Mouse (Mus musculus) liver, adult 2 months (tissue): Measurements from ENCODE around the gene Sytl2. TPM values are rescaled to one million over a fixed set of nuclear protein-coding genes. Genes with fewer than 3 reads are reported as not detected.

Source experiments
- DNase-seq: peaks from one replicate; pipeline ENCODE4 v3.0.0-alpha.2; 2011; ENCODE audit warnings: low read depth, low spot score; ENCODE audit errors: extremely low read depth
- H3K27ac ChIP-seq: fragments of 200-500 bp; replicated peaks from 2 replicates; pipeline ENCODE4 v1.5.1; 2012; ENCODE audit warnings: low read depth, mild to moderate bottlenecking, control low read depth, inconsistent platforms, low read length; ENCODE audit not compliant: insufficient read depth
- H3K27me3 ChIP-seq: fragments of 200-500 bp; 2 replicates; pipeline ENCODE4 v1.6.1; 2012; ENCODE audit warnings: mild to moderate bottlenecking, moderate library complexity, low read length, inconsistent platforms; ENCODE audit not compliant: control insufficient read depth, insufficient read depth
- H3K36me3 ChIP-seq: fragments of 200-500 bp; 2 replicates; pipeline ENCODE4 v1.6.1; 2012; ENCODE audit warnings: low read length, inconsistent platforms; ENCODE audit not compliant: control insufficient read depth, insufficient read depth
- H3K4me1 ChIP-seq: fragments of 200-500 bp; 2 replicates; pipeline ENCODE4 v1.6.1; 2011; ENCODE audit warnings: low read length; ENCODE audit not compliant: control insufficient read depth, insufficient read depth
- H3K4me3 ChIP-seq: fragments of 200-500 bp; 2 replicates; pipeline ENCODE4 v1.5.1; 2011; ENCODE audit warnings: low read depth, mild to moderate bottlenecking, control low read depth, low read length, moderate library complexity; ENCODE audit not compliant: insufficient read depth
- H3K79me2 ChIP-seq: fragments of 200-500 bp; 2 replicates; pipeline ENCODE4 v1.6.1; 2012; ENCODE audit warnings: inconsistent platforms, mild to moderate bottlenecking, low read length, moderate library complexity; ENCODE audit not compliant: control insufficient read depth, insufficient read depth
- H3K9ac ChIP-seq: fragments of 200-500 bp; 2 replicates; pipeline ENCODE4 v1.6.1; 2012; ENCODE audit warnings: low read depth, mild to moderate bottlenecking, control low read depth, inconsistent platforms, low read length
- CTCF ChIP-seq: fragments of 200-500 bp; IDR thresholded peaks from 2 replicates; pipeline ENCODE4 v1.5.1; 2011; ENCODE audit warnings: low read depth, low read length, control low read depth
- POLR2A ChIP-seq: fragments of 200-500 bp; IDR thresholded peaks from 2 replicates; pipeline ENCODE4 v1.6.1; 2011; ENCODE audit warnings: low read length, control low read depth; ENCODE audit not compliant: insufficient read depth; ENCODE audit errors: extremely low read depth
- WGBS: fragments of 180-500 bp; shearing (Covaris S2); methylation state at CpG from one replicate; pipeline ENCODE4 v1.1.7; 2018; 5-methylcytosine and 5-hydroxymethylcytosine counted together
- polyA plus RNA-seq: library from polyadenylated mRNA; depleted of rRNA; stranded (reverse); fragments of >200 nt; gene quantifications from 2 replicates; pipeline ENCODE4 v1.2.3, GENCODE M21; 2012
- total RNA-seq: library from RNA; depleted of rRNA; stranded (reverse); fragments of >200 nt; gene quantifications from 2 replicates; pipeline ENCODE4 v1.2.3, GENCODE M21; 2014

Sytl2 gene
- total and polyA plus RNA-seq, 2 experiments, result 0.53 to 1.3 TPM

DNA sequence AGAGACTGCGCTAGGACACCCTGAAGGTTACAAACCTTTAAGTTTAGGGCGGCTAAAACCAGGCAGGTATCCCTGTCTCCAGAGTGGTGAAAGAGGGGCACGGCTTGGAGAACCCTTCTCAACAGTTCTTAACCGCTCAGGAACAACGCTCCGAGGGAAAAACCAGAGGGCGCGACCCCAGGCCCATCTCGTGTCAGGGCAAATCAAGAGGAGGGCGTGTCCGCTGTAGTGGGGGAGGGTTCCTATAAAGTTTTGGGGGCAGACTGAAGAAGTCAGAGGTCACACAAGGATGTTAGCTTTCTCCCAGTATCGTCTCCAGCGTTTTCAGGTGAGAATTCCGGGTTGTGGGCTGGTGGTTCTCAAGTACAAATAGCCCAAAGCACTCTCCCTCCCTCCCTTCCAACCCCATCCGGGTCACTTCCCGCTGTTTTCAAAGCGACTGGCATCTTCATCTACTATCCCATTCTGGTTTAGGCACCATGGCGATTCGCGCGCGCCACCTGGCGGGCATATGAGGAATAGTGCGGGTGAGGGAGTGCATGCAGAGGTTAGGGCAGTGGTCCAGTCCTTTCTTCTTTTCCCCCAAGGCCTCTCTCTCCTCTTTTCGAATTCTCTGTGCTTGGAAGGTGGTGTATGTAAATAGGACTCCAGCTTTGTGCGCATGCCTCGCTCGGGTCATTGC is 36.6 kb upstream of the Sytl2 start, which contains the start of gene Ccdc83:
Gene Ccdc83, minus strand, starts transcription at position 489 of the 682 bp plus-strand sequence.
- TF ChIP-seq CTCF (peak; percentile 98), POLR2A (no peak)

DNA sequence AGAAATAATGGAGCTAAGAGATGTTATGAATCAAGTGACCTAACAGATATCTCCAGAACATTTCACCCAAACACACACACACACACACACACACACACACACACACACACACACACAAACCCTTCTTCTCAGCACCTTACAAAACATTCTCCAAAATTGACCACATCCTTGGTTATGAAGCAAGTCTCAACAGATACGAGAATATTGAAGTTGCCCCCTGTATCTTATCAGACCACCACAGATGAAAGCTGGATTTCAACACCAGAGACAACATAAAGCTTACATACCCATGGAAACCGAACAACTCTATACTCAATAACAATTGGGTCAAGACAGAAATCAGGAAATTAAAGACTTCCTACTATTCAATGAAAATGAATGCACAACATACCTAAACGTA is 31.9 kb upstream of the Sytl2 start:
- no peak for DNase-seq
- Histone ChIP-seq H3K4me3 (no peak overlapping the region), H3K9ac (no peak overlapping the region), H3K4me1 (no peaks in the 10 kb centered on the region; the same call in 1 of the 2 replicates), H3K27ac (no peak overlapping the region), H3K36me3 (no peaks in the 10 kb centered on the region), H3K27me3 (no peaks in the 10 kb centered on the region; the same call in 1 of the 2 replicates), H3K79me2 (no peaks in the 10 kb centered on the region)
- WGBS, result 67% methylated on average over 3 of the region's 3 CpGs
- TF ChIP-seq CTCF (no peak), POLR2A (no peak)

More for the DNA sequence above, 36.6 kb upstream of the Sytl2 start, which contains the start of gene Ccdc83:
- Histone ChIP-seq H3K4me3 (no peak within 1 kb of the TSS), H3K36me3 (no peaks in the 10 kb centered on the region), H3K27me3 (no peaks in the 10 kb centered on the region; the same call in 1 of the 2 replicates), H3K4me1 (no peaks in the 10 kb centered on the region; the same call in 1 of the 2 replicates), H3K27ac (no peak within 1 kb of the TSS), H3K79me2 (no peaks in the 10 kb centered on the region), H3K9ac (no peak within 1 kb of the TSS)
- 6% methylated on average over 28 of the region's 28 CpGs for WGBS
- DNase-seq, result peak; percentile 25

DNA sequence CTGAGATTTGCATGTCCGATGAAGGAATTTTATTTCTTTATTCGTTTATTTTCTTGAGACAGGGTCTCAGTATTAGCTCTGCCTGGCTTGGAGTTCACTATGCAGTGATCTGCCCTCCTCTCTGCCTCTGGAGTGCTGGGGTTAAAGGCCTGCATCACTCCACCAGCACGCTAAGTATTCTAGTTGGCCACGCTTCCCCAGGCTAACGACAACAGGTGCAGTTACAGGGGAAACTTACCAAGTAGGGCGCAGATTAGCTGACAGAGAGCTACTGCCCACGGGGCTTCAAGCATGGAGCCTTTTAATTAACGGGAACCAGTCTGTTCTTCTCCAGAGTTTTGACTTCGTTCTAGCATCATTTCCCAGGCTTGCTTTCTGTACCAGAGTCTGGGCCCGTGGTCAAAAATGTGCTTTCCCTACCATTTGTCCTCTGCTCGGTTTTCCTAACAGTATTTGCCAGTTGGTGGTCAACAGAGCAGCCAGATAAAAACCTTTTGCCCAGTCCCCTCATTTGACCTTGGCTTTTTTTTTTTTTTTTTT is 27.4 kb upstream of the Sytl2 start:
- Histone ChIP-seq H3K27ac (no peak overlapping the region), H3K36me3 (no peaks in the 10 kb centered on the region), H3K4me3 (no peak overlapping the region), H3K9ac (no peak overlapping the region), H3K4me1 (no peaks in the 10 kb centered on the region), H3K79me2 (no peaks in the 10 kb centered on the region), H3K27me3 (no peaks in the 10 kb centered on the region)
- no peak for DNase-seq
- TF ChIP-seq CTCF (no peak), POLR2A (no peak)
- 57% methylated on average over 11 of the region's 11 CpGs for WGBS

DNA sequence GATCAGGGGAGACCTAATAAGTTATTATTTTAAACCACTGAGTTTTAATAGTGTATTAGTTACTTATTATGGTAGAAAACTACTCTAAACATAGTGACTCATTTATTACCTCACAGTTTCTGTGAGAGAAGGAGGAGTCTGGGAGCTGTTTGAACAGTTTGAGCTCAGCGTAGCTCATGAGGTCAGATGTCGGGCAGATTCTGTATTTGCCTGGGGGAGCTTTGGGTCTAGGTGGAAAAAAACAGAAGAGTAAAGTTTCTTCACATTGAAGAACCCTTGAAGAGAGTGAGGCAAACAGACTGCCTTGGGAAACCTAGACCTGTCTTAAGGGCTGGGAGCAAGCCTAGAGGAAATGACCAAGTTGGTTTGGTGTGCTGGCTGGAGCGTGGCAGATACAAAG is 24.8 kb upstream of the Sytl2 start:
- DNase-seq, result no peak
- H3K36me3 ChIP-seq, result no peaks in the 10 kb centered on the region
- WGBS, result 36% methylated on average over 3 of the region's 3 CpGs
- H3K9ac ChIP-seq, result no peak overlapping the region
- no peak for TF ChIP-seq CTCF
- TF ChIP-seq POLR2A, result no peak
- H3K4me1 ChIP-seq, result no peaks in the 10 kb centered on the region
- H3K27ac ChIP-seq, result no peak overlapping the region
- no peak overlapping the region for H3K4me3 ChIP-seq
- H3K27me3 ChIP-seq, result no peaks in the 10 kb centered on the region
- no peaks in the 10 kb centered on the region for H3K79me2 ChIP-seq

DNA sequence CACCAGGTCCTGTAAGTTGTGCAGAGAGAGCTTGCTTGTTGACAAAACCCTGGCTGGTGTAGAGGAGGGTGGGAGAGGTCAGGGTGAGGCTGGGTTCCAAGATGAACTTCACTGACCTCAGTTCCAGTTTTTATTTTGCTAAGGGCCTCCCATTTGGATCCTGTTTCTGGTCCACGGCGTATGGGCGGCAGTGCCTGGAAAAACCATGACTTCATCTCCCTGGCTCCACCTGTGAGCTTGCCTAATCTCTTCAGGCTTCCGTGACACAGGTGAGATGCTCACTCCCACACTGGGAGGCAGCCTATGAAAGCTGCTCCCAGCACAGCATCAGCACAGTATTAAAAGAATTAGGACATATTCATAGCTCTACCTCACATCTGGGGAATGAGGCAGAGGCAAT is 24.3 kb upstream of the Sytl2 start:
- H3K27ac ChIP-seq, result no peak overlapping the region
- no peak overlapping the region for H3K4me3 ChIP-seq
- no peak for DNase-seq
- TF ChIP-seq CTCF (no peak), POLR2A (no peak)
- no peaks in the 10 kb centered on the region for H3K36me3 ChIP-seq
- no peaks in the 10 kb centered on the region for H3K4me1 ChIP-seq
- no peaks in the 10 kb centered on the region for H3K27me3 ChIP-seq
- no peaks in the 10 kb centered on the region for H3K79me2 ChIP-seq
- 18% methylated on average over 4 of the region's 4 CpGs for WGBS
- no peak overlapping the region for H3K9ac ChIP-seq

DNA sequence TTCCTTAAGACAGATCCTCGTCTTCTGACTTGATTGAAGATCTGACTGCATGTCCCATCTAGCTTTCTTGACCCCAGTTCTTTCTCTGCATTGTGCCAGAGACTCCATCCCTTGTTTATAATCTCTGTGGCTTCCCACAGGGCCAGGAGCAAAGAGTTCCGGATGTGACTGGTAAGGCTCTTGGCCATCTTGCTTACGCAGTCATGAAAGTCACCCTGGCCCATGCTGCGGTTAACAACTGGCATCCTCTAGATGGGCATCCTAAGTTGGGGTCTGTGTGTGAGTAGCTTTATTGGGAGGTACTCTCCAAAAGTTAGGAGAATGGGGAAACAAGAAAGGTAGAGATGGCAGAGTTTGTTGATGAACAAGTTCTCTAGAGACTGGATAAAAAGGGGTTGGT is 22.9 kb upstream of the Sytl2 start:
- no peak overlapping the region for H3K4me3 ChIP-seq
- no peaks in the 10 kb centered on the region for H3K79me2 ChIP-seq
- H3K27me3 ChIP-seq, result 0 out of 2 replicates have a peak, but pooled peaks cover 2% of the 10 kb centered on the region
- no peak for TF ChIP-seq POLR2A
- no peak for TF ChIP-seq CTCF
- no peaks in the 10 kb centered on the region for H3K36me3 ChIP-seq
- H3K4me1 ChIP-seq, result no peaks in the 10 kb centered on the region
- no peak overlapping the region for H3K9ac ChIP-seq
- no peak overlapping the region for H3K27ac ChIP-seq
- WGBS, result 92% methylated on average over 4 of the region's 4 CpGs
- DNase-seq, result no peak
